Mouse (Mus musculus) limb, embryonic 14.5 days (tissue): ENCODE measurements at regions not wholly inside any gene's neighbourhood (a gene's known extent, or its start where the extent isn't known, plus 50 kb on each side); places are given as distances from the start of the nearest gene placed in this dataset.

Source experiments
- ATAC-seq: fragments of 200-750 bp; cut with Nextera tagmentation; 2 replicates; pipeline ENCODE4 v1.8.0; 2017; ENCODE audit warnings: low read depth, moderate number of reproducible peaks, moderate TSS enrichment; ENCODE audit not compliant: low FRiP score
- DNase-seq: peaks from one replicate; pipeline ENCODE4 v3.0.0-alpha.2; 2015; ENCODE audit warnings: low spot score
- H3K27ac ChIP-seq: fragments of 300-500 bp; sonication (generic); replicated peaks from 2 replicates; pipeline ENCODE4 v1.5.1; 2014; ENCODE audit warnings: low read depth, mild to moderate bottlenecking, low read length, moderate library complexity, mixed read lengths
- H3K27me3 ChIP-seq: fragments of 300-500 bp; sonication (generic); 2 replicates; pipeline ENCODE4 v1.6.1; 2014; ENCODE audit warnings: low read length, mixed read lengths; ENCODE audit not compliant: control insufficient read depth, insufficient read depth
- H3K36me3 ChIP-seq: fragments of 300-500 bp; sonication (generic); 2 replicates; pipeline ENCODE4 v1.6.1; 2014; ENCODE audit warnings: mild to moderate bottlenecking, low read length, moderate library complexity, mixed read lengths; ENCODE audit not compliant: control insufficient read depth, insufficient read depth
- H3K4me1 ChIP-seq: fragments of 300-500 bp; sonication (generic); 2 replicates; pipeline ENCODE4 v1.6.1; 2014; ENCODE audit warnings: antibody characterized with exemption, low read length, mixed read lengths; ENCODE audit not compliant: control insufficient read depth, insufficient read depth
- H3K4me2 ChIP-seq: fragments of 300-500 bp; sonication (generic); replicated peaks from 2 replicates; pipeline ENCODE4 v1.6.1; 2014; ENCODE audit warnings: low read depth, mild to moderate bottlenecking, low read length, moderate library complexity; ENCODE audit not compliant: severe bottlenecking
- H3K4me3 ChIP-seq: fragments of 300-500 bp; sonication (generic); replicated peaks from 2 replicates; pipeline ENCODE4 v1.5.1; 2014; ENCODE audit warnings: low read length
- H3K9ac ChIP-seq: fragments of 300-500 bp; sonication (generic); 2 replicates; pipeline ENCODE4 v1.6.1; 2014; ENCODE audit warnings: mild to moderate bottlenecking, low read depth, low read length, moderate library complexity; ENCODE audit not compliant: severe bottlenecking
- H3K9me3 ChIP-seq: fragments of 300-500 bp; sonication (generic); 2 replicates; pipeline ENCODE4 v1.6.1; 2016; ENCODE audit warnings: low read length; ENCODE audit not compliant: control insufficient read depth
- POLR2A ChIP-seq: fragments of 200-500 bp; IDR thresholded peaks from 2 replicates; pipeline ENCODE4 v1.8.0; 2012; ENCODE audit warnings: inconsistent platforms, mild to moderate bottlenecking, moderate library complexity, borderline replicate concordance; ENCODE audit not compliant: insufficient read depth, insufficient read length; ENCODE audit errors: extremely low read depth
- WGBS: fragments of 180-500 bp; shearing (Covaris S2); extraction: QIAGEN DNeasy Blood & Tissue Kit; methylation state at CpG from one replicate; pipeline ENCODE4 v1.1.7; 2014; 5-methylcytosine and 5-hydroxymethylcytosine counted together

DNA sequence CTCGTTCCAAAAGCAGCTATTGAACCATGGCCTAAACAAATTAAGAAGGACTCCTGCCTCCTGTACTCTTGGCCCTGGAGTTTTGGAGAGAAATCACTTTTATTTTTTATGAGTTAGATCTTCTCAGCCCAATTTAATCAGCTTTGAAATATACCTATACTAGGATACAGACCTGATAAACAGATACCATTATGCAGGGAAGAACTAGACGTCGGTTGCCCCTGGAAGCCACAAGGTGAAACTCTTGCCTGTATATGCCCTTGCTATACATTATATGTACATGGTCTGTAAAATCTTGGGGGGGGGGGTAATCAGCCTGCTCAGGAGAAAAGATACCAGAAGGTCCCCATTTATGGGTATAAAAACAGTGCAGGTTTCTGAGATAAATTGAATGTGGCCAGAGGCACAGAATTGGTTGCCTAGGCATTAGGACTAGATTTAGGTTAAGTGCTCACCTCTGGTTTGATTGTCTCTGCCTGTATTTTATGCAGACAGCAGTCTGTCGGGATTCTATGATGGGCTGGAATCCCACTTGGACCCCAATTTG, 1239.9 kb upstream of the A1bg start:
- no peak for ATAC-seq
- no peak for TF ChIP-seq POLR2A
- Histone ChIP-seq H3K4me1 (no peaks in the 10 kb centered on the region), H3K27ac (no peak overlapping the region), H3K4me3 (no peak overlapping the region), H3K9me3 (no peaks in the 10 kb centered on the region), H3K4me2 (no peak overlapping the region), H3K36me3 (no peaks in the 10 kb centered on the region), H3K27me3 (no peaks in the 10 kb centered on the region), H3K9ac (no peak overlapping the region)
- DNase-seq = no peak
- 73% methylated on average over 4 of the region's 4 CpGs for WGBS

DNA sequence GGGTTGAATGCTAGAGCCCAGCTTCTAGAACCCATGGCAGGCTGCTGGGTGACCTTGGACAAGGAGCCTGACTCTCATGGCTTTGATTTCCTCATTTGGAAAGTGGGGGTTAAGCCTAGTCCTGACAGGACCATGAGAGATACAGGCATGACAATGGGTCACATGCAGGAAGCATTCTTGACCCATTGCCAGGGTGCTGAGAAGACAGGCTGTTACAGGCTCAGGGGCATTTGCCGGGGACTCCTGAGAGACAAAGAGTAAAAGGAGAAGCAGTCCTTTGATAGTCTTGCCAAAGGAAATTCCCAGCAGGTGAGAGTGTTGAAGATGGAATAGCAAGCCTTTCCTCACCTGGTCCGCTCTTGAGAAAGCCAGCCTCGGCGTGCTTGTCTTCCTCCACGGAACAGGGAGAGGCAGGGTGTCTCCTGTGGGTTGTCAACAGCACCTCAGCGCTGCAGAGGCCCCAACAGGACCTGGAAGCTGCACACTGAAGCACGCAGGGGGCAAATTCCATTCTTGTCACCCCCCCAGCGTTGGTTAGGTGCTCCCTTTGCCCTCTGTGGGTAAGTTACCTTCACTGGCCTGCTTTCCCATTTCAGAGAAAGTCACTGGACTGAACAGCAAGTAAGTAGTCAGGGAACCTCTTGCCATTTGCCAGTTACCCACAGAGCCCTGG, 1239.3 kb upstream of the A1bg start:
- Histone ChIP-seq H3K9ac (no peak overlapping the region), H3K4me3 (no peak overlapping the region), H3K9me3 (no peaks in the 10 kb centered on the region), H3K27ac (no peak overlapping the region), H3K27me3 (no peaks in the 10 kb centered on the region), H3K4me1 (no peaks in the 10 kb centered on the region), H3K36me3 (no peaks in the 10 kb centered on the region), H3K4me2 (no peak overlapping the region)
- no peak for DNase-seq
- no peak for TF ChIP-seq POLR2A
- no peak for ATAC-seq
- 70% methylated on average over 8 of the region's 8 CpGs for WGBS

DNA sequence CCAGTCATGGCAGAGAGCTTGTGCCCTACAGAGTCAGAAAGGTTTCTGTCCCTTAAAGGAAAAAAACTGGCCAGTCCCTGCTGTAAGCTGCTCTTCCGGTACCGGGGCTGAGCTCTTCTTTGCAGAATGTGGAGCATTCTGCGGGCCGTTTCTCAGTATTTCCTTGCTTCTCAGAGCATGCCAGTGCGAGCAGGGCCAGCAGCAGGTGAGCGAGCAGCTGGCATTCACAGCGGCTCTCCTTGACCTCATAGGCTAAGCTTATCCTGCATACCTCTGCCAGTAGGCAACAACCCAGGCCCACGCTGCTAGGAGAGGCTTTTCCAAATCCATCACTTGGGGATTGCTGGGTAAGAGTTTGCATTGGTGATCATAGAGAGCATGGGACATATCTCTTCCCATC, 1238.2 kb upstream of the A1bg start:
- no peak for TF ChIP-seq POLR2A
- ATAC-seq = no peak
- H3K36me3 ChIP-seq = no peaks in the 10 kb centered on the region
- H3K27ac ChIP-seq = no peak overlapping the region
- H3K4me1 ChIP-seq = no peaks in the 10 kb centered on the region
- 84% methylated on average over 8 of the region's 8 CpGs for WGBS
- H3K9me3 ChIP-seq = no peaks in the 10 kb centered on the region
- no peak overlapping the region for H3K4me2 ChIP-seq
- H3K27me3 ChIP-seq = no peaks in the 10 kb centered on the region
- no peak overlapping the region for H3K4me3 ChIP-seq
- no peak for DNase-seq
- no peak overlapping the region for H3K9ac ChIP-seq

DNA sequence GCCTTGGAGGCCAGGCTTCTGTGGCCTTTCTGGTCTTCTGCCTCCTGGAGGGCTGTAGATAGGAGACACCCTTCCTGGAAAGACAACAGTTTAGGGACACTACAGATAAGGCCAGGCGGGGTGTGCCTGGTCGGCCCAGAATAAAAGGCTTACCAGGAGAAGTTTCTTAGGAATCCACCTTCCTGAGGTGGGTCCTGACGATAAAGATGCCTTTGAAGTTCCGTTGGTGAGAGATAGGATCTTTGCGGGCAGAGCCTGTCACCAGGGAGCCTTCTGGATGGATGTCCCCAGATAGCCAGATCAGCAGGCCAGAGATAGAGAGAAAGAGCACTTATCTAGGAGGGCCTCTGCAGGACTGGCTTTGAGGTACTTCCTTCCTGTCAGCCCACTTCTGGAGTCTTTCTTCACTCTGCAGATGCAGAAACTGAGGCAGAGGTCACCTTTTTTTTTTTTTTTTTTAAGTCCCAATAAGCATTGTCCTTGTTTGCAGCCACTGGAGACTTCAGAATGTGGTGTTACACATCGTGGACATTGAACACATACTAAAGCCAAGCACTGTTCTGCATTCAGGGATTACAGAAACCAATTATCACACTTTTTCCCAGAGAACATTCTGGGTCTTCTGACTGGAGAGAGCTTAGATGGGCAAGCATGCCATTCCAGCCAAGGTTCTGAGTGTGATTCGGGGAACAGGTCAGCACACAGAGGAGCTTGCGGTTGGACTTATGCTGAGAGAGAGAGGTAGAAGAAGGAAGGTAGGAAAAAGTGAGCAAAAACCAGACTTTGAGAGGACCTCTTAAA, 1236.3 kb upstream of the A1bg start:
- WGBS = 71% methylated on average over 8 of the region's 8 CpGs
- ATAC-seq (no peak), DNase-seq (no peak)
- no peak overlapping the region for H3K4me3 ChIP-seq
- H3K9ac ChIP-seq = no peak overlapping the region
- no peaks in the 10 kb centered on the region for H3K9me3 ChIP-seq
- no peak for TF ChIP-seq POLR2A
- no peaks in the 10 kb centered on the region for H3K36me3 ChIP-seq
- no peaks in the 10 kb centered on the region for H3K4me1 ChIP-seq
- no peaks in the 10 kb centered on the region for H3K27me3 ChIP-seq
- H3K4me2 ChIP-seq = no peak overlapping the region
- H3K27ac ChIP-seq = no peak overlapping the region

DNA sequence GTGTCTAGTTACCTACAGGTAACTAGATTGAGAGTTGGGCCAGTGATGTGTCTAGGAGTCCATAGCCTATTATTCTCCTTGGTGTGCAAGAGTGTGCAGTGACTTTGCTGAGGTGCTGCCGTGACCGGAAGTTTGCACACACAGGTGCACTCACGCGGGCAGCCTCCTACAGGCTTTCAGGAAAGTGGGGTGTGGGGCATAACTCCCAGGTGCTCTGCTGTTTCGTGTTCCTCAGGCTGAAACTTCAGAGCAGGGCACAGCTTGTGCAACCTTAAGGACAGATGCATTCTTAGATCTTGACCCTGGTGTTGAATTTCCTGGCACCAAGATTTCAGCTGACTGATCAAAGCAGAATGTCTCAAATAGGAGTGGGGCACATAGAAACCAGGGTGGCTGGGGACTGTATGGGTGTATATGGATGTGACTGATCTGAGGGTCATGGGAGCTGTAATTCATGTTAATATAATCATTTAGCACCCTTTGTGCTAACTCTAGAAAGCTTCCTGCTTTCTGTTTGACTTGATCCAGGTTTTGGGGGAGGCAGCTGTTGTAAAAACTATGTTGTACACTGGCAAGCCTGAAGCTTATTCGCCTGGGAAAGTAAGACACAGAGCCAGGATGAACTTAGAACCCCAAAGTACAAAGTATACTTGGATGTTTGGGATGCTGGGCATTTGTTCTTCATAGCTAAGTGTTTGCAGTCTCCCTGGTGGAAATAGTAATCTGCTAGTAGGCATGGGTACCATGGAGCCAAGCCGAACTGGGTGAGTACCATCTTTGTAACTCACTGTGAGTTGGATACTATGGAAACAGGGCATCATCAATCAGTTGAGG, 1234.6 kb upstream of the A1bg start:
- no peak for TF ChIP-seq POLR2A

More for the DNA sequence above, 1234.6 kb upstream of the A1bg start:
- H3K4me2 ChIP-seq = no peak overlapping the region
- no peaks in the 10 kb centered on the region for H3K27me3 ChIP-seq
- H3K4me1 ChIP-seq = no peaks in the 10 kb centered on the region; the same call in 1 of the 2 replicates
- ATAC-seq (no peak), DNase-seq (no peak)
- no peaks in the 10 kb centered on the region for H3K9me3 ChIP-seq
- WGBS = 81% methylated on average over 7 of the region's 7 CpGs
- no peak overlapping the region for H3K27ac ChIP-seq
- H3K9ac ChIP-seq = no peak overlapping the region
- no peaks in the 10 kb centered on the region for H3K36me3 ChIP-seq
- H3K4me3 ChIP-seq = no peak overlapping the region
